Mouse (Mus musculus): ENCODE data around the gene Sipa1. TPM values are rescaled to one million over a fixed set of nuclear protein-coding genes. Genes with fewer than 3 reads are reported as not detected.
A peak's percentile ranks its signal among the peaks of the same experiment; 100 is the strongest.

The Sipa1 gene
- polyA plus RNA-seq, 1 experiment from 2014 or later: 17.0 TPM

DNA sequence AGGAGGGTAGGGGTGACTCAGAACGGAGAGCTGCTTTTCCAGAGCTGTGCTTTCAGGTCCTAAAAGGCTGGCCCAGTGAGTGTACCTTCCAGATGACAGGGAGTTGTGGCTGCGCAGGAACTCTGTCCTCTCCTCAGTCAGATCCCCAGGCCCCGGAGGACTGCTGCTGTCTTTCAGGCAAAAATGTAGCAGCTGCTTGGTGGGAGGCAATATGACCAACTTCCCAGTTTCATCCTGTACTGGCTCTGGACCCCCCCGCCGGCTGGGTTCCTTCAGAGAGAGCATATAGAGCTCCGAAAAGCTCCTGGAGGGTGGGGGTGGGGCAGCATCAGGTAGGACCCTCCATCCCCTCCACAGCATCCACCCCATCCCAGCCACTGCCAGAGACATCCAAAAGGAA is 10.9 kb downstream of the Sipa1 start:
- Histone ChIP-seq H3K4me1 (ENCODE audit: control insufficient read depth, insufficient read depth, low read length) (peaks cover 21% of the 10 kb centered on the region), H3K9ac (ENCODE audit: low read length) (no peak overlapping the region; the same call in 1 of the 2 replicates), H3K9me3 (ENCODE audit: control insufficient read depth, low read length) (no peaks in the 10 kb centered on the region), H3K4me3 (ENCODE audit: low read depth, low read length) (no peak overlapping the region), H3K36me3 (ENCODE audit: control insufficient read depth, insufficient read depth, low read length) (peaks cover under 1% of the 10 kb centered on the region; the same call in 1 of the 2 replicates), H3K27me3 (ENCODE audit: control insufficient read depth, insufficient read depth, low read length) (peaks cover 25% of the 10 kb centered on the region), H3K4me2 (ENCODE audit: low read depth) (no peak overlapping the region), H3K27ac (ENCODE audit: low read depth, low read length) (no peak overlapping the region)
- ATAC-seq (ENCODE audit: insufficient read depth, low FRiP score, low TSS enrichment) (no peak), DNase-seq (ENCODE audit: low spot score) (no peak)
- 78% methylated on average over 6 of the region's 6 CpGs for WGBS

DNA sequence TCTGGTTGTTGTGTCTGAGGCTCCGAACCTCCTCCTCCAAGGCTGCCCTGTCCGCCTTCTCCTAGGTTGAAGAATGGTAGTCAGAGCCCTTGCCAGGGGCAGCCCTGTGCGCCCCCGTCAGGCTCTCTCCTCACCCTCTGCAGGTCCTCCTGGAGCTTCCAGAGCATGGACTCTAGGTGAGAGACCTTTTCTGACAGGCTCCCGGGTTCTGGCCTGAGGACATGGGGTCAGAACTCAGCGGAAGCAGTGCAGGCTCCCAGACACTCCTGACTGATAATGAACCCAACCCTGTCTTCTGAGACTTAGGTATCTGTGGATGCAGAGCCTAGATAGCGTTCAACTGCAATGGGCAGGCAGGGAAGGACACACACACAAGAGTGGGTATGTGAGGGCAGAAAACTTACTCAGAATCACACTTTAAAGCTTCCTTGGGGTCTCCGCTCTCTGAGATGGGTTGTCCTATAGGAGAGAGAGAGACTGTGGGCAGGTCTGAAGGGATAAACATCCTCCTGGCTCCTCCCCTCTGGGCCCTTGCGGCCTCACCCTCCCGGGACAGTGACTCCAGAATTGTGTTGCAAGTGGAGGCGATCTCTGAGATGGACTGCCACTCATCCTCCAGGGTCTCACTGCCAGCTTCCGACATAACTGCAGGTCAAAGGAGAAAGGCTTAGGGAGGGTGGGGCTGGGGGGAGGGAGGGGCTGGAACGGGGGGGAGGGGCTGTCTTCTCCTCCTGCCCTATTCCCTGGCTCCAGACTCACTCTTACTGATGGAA is 11.8 kb downstream of the Sipa1 start:
- H3K9me3 ChIP-seq (ENCODE audit: control insufficient read depth, low read length): no peaks in the 10 kb centered on the region
- no peak overlapping the region for H3K9ac ChIP-seq (ENCODE audit: low read length)
- no peak overlapping the region for H3K27ac ChIP-seq (ENCODE audit: low read depth, low read length)
- H3K4me1 ChIP-seq (ENCODE audit: control insufficient read depth, insufficient read depth, low read length): peaks cover 21% of the 10 kb centered on the region
- WGBS: 64% methylated on average over 13 of the region's 13 CpGs
- ATAC-seq (ENCODE audit: insufficient read depth, low FRiP score, low TSS enrichment) (no peak), DNase-seq (ENCODE audit: low spot score) (no peak)
- peaks cover 25% of the 10 kb centered on the region for H3K27me3 ChIP-seq (ENCODE audit: control insufficient read depth, insufficient read depth, low read length)
- H3K4me2 ChIP-seq (ENCODE audit: low read depth): no peak overlapping the region
- peaks cover 7% of the 10 kb centered on the region for H3K36me3 ChIP-seq (ENCODE audit: control insufficient read depth, insufficient read depth, low read length)
- no peak overlapping the region for H3K4me3 ChIP-seq (ENCODE audit: low read depth, low read length)

DNA sequence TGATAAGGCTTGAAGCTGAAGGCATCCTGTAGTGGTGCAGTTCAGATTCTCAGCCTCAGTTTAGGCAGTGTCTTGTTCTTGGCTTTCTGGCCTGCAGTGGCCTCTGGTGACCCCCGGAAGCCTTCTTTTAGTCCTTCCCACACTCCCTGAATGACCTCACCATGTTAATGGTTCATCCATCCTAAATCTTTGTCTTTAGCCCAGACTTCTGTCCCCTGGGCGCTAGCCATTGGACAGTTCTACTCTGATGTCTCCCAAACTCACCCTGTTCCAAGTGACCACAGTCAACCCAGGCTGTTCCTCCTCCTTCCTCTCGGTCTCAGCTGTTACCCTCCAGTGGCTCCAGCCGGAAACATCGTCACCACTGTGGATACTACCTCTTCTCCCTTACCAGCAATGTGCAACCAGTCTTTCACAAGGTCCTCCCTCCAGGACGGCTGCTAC is 14.2 kb downstream of the Sipa1 start:
- WGBS: 69% methylated on average over 6 of the region's 6 CpGs
- DNase-seq (ENCODE audit: low spot score): no peak
- Histone ChIP-seq H3K9ac (ENCODE audit: low read length) (peak overlapping the region; percentile 41; the same call in 1 of the 2 replicates), H3K4me1 (ENCODE audit: control insufficient read depth, insufficient read depth, low read length) (peaks cover 13% of the 10 kb centered on the region), H3K9me3 (ENCODE audit: control insufficient read depth, low read length) (no peaks in the 10 kb centered on the region), H3K27ac (ENCODE audit: low read depth, low read length) (peak overlapping the region; percentile 67; the same call in 1 of the 2 replicates), H3K4me3 (ENCODE audit: low read depth, low read length) (peak overlapping the region; percentile 19; the same call in 1 of the 2 replicates), H3K27me3 (ENCODE audit: control insufficient read depth, insufficient read depth, low read length) (peaks cover 5% of the 10 kb centered on the region), H3K36me3 (ENCODE audit: control insufficient read depth, insufficient read depth, low read length) (peaks cover 15% of the 10 kb centered on the region), H3K4me2 (ENCODE audit: low read depth) (peak overlapping the region; percentile 52)
- ATAC-seq (ENCODE audit: insufficient read depth, low FRiP score, low TSS enrichment): no peak

- 0 out of 2 replicates have a peak, but pooled peaks cover 2% of the 10 kb centered on the region for H3K27me3 ChIP-seq (ENCODE audit: control insufficient read depth, insufficient read depth, low read length)
- peak overlapping the region; percentile 19; the same call in 1 of the 2 replicates for H3K4me3 ChIP-seq (ENCODE audit: low read depth, low read length)
- H3K27ac ChIP-seq (ENCODE audit: low read depth, low read length): peak overlapping the region; percentile 67
- ATAC-seq (ENCODE audit: insufficient read depth, low FRiP score, low TSS enrichment) (peak; percentile 72), DNase-seq (ENCODE audit: low spot score) (peak; percentile 87)
- H3K4me2 ChIP-seq (ENCODE audit: low read depth): peak overlapping the region; percentile 52
- peaks cover 9% of the 10 kb centered on the region for H3K4me1 ChIP-seq (ENCODE audit: control insufficient read depth, insufficient read depth, low read length)
- WGBS: 18% methylated on average over 26 of the region's 26 CpGs
- peaks cover 17% of the 10 kb centered on the region for H3K36me3 ChIP-seq (ENCODE audit: control insufficient read depth, insufficient read depth, low read length)
- H3K9ac ChIP-seq (ENCODE audit: low read length): peak overlapping the region; percentile 41
- H3K9me3 ChIP-seq (ENCODE audit: control insufficient read depth, low read length): no peaks in the 10 kb centered on the region
Measured at GRCm38 (mm10) chr19:5648401-5649297, 14.9 kb downstream of the Sipa1 start.

DNA sequence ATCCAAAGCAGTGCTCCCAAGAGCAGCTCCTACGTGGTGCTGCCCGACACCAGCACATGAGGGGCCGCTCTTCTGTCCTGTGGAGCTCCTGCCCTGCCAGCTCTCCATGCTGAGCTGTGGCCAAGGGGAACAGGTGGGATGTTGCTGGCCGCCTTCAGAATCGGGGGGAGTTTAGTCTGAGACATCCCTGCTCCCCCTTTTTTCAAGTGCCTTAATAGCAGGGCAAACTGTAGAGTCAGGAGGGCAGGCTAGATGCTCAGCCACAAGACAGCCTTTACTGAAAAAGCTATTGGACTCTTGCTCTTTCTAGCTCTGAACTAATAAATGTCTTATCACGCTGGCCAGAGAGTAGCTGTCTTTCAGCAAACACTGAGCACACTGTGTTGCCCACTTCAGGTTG is 15.7 kb downstream of the Sipa1 start:
- ATAC-seq (ENCODE audit: insufficient read depth, low FRiP score, low TSS enrichment): no peak
- no peak overlapping the region for H3K4me3 ChIP-seq (ENCODE audit: low read depth, low read length)
- peaks cover 9% of the 10 kb centered on the region for H3K4me1 ChIP-seq (ENCODE audit: control insufficient read depth, insufficient read depth, low read length)
- H3K36me3 ChIP-seq (ENCODE audit: control insufficient read depth, insufficient read depth, low read length): peaks cover 20% of the 10 kb centered on the region
- DNase-seq (ENCODE audit: low spot score): no peak
- 97% methylated on average over 6 of the region's 6 CpGs for WGBS
- no peaks in the 10 kb centered on the region for H3K9me3 ChIP-seq (ENCODE audit: control insufficient read depth, low read length)
- no peaks in the 10 kb centered on the region for H3K27me3 ChIP-seq (ENCODE audit: control insufficient read depth, insufficient read depth, low read length)
- no peak overlapping the region for H3K27ac ChIP-seq (ENCODE audit: low read depth, low read length)
- H3K9ac ChIP-seq (ENCODE audit: low read length): peak overlapping the region; percentile 41; the same call in 1 of the 2 replicates
- no peak overlapping the region for H3K4me2 ChIP-seq (ENCODE audit: low read depth)

- ATAC-seq (ENCODE audit: insufficient read depth, low FRiP score, low TSS enrichment): no peak
- H3K36me3 ChIP-seq (ENCODE audit: control insufficient read depth, insufficient read depth, low read length): peaks cover 23% of the 10 kb centered on the region
- WGBS: 87% methylated on average over 8 of the region's 8 CpGs
Measured at GRCm38 (mm10) chr19:5646731-5647330, 16.7 kb downstream of the Sipa1 start.

GRCm38 (mm10) chr19:5645280-5645679 is 18.2 kb downstream of the Sipa1 start:
- Histone ChIP-seq H3K4me2 (ENCODE audit: low read depth) (no peak overlapping the region), H3K9me3 (ENCODE audit: control insufficient read depth, low read length) (no peaks in the 10 kb centered on the region), H3K36me3 (ENCODE audit: control insufficient read depth, insufficient read depth, low read length) (peaks cover 33% of the 10 kb centered on the region), H3K27ac (ENCODE audit: low read depth, low read length) (no peak overlapping the region), H3K27me3 (ENCODE audit: control insufficient read depth, insufficient read depth, low read length) (no peaks in the 10 kb centered on the region), H3K4me3 (ENCODE audit: low read depth, low read length) (no peak overlapping the region), H3K4me1 (ENCODE audit: control insufficient read depth, insufficient read depth, low read length) (peaks cover 9% of the 10 kb centered on the region), H3K9ac (ENCODE audit: low read length) (no peak overlapping the region)
- 96% methylated on average over 9 of the region's 9 CpGs for WGBS
- DNase-seq (ENCODE audit: low spot score) (no peak), ATAC-seq (ENCODE audit: insufficient read depth, low FRiP score, low TSS enrichment) (no peak)

More at GRCm38 (mm10) chr19:5646731-5647330, 16.7 kb downstream of the Sipa1 start:
- H3K27me3 ChIP-seq (ENCODE audit: control insufficient read depth, insufficient read depth, low read length): no peaks in the 10 kb centered on the region
- no peak for DNase-seq (ENCODE audit: low spot score)
- peaks cover 9% of the 10 kb centered on the region for H3K4me1 ChIP-seq (ENCODE audit: control insufficient read depth, insufficient read depth, low read length)
- no peak overlapping the region for H3K4me2 ChIP-seq (ENCODE audit: low read depth)
- no peaks in the 10 kb centered on the region for H3K9me3 ChIP-seq (ENCODE audit: control insufficient read depth, low read length)
- H3K9ac ChIP-seq (ENCODE audit: low read length): no peak overlapping the region
- no peak overlapping the region for H3K4me3 ChIP-seq (ENCODE audit: low read depth, low read length)
- no peak overlapping the region for H3K27ac ChIP-seq (ENCODE audit: low read depth, low read length)

DNA sequence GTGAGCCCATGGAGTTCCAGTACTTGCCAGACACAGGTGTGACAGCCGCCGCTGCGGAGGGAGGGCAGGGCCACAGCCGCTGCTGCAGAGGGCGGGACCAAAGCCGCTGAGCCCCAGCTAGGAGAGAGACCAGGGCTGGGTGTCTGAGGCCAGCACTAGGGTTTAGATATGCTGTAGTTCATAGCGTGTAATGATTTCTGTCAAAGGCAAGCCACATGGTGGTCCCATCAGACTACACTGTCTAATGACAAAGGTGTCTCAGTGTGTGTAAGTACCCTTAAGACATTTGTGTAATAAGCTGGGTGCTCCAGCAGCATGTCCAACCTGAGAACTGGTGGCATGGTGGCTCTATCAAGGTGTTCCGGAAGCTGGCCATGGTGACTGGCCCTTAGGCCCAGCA is 21.9 kb downstream of the Sipa1 start:
- Histone ChIP-seq H3K36me3 (ENCODE audit: control insufficient read depth, insufficient read depth, low read length) (peaks cover 27% of the 10 kb centered on the region), H3K4me3 (ENCODE audit: low read depth, low read length) (no peak overlapping the region), H3K4me2 (ENCODE audit: low read depth) (no peak overlapping the region), H3K9me3 (ENCODE audit: control insufficient read depth, low read length) (no peaks in the 10 kb centered on the region), H3K4me1 (ENCODE audit: control insufficient read depth, insufficient read depth, low read length) (peaks cover 8% of the 10 kb centered on the region), H3K27me3 (ENCODE audit: control insufficient read depth, insufficient read depth, low read length) (no peaks in the 10 kb centered on the region), H3K27ac (ENCODE audit: low read depth, low read length) (no peak overlapping the region), H3K9ac (ENCODE audit: low read length) (no peak overlapping the region)
- DNase-seq (ENCODE audit: low spot score) (no peak), ATAC-seq (ENCODE audit: insufficient read depth, low FRiP score, low TSS enrichment) (no peak)
- 93% methylated on average over 8 of the region's 8 CpGs for WGBS
